Comparison of ENCODE assay signal across 7 mouse cellular contexts in genomic region chr13:95523659-95524423, GRCm38 (mm10). TPM values are rescaled to one million over a fixed set of nuclear protein-coding genes. Genes with fewer than 3 reads are reported as not detected.
DNase-seq lines count a peak whose midpoint lies in the region; ATAC-seq and TF ChIP-seq lines count a peak whose summit lies in the region.

No protein-coding gene starts in this region.

- peak overlapping the region; percentile 23; the same call in 1 of the 2 replicates for H3K9ac ChIP-seq in forebrain, embryonic 15.5 days (replicated peaks)
- no peak overlapping the region; the same call in 1 of the 2 replicates for H3K9ac ChIP-seq in hindbrain, embryonic 16.5 days (ENCODE audit: low read depth, low read length)
- no peak overlapping the region for H3K9ac ChIP-seq in liver, embryonic 11.5 days (ENCODE audit: low read depth, low read length)
- H3K9ac ChIP-seq in midbrain, postnatal 0 days (replicated peaks; ENCODE audit: low read length, poor library complexity, severe bottlenecking), result no peak overlapping the region

- H3K4me1 ChIP-seq in forebrain, embryonic 15.5 days, result peaks cover 17% of the 10 kb centered on the region
- peaks cover 12% of the 10 kb centered on the region for H3K4me1 ChIP-seq in hindbrain, embryonic 16.5 days (ENCODE audit: control insufficient read depth, insufficient read depth, low read depth, low read length)
- H3K4me1 ChIP-seq in liver, embryonic 11.5 days (replicated peaks; ENCODE audit: control insufficient read depth, insufficient read depth, low read length), result peaks cover 8% of the 10 kb centered on the region
- H3K4me1 ChIP-seq in midbrain, postnatal 0 days (ENCODE audit: insufficient read depth, low read length), result peaks cover 7% of the 10 kb centered on the region

- peak; percentile 38 for DNase-seq in ES-CJ7 (ENCODE audit: low read depth, low spot score)
- DNase-seq in adrenal gland, adult 18-20 months (ENCODE audit: low spot score in 2 of 2), result peak; percentile 29 to 31
- DNase-seq in liver, embryonic 11.5 days (ENCODE audit: low spot score), result no peak
- DNase-seq in midbrain, postnatal 0 days (ENCODE audit: low spot score), result no peak
- DNase-seq in frontal cortex, postnatal 14 days (ENCODE audit: low spot score in 2 of 2), result no peak

- no peaks in the 10 kb centered on the region for H3K9me3 ChIP-seq in forebrain, embryonic 15.5 days
- no peaks in the 10 kb centered on the region for H3K9me3 ChIP-seq in hindbrain, embryonic 16.5 days (ENCODE audit: control insufficient read depth, low read length)
- no peaks in the 10 kb centered on the region for H3K9me3 ChIP-seq in liver, embryonic 11.5 days (ENCODE audit: control insufficient read depth, low read length)
- H3K9me3 ChIP-seq in midbrain, postnatal 0 days (ENCODE audit: low read length), result no peaks in the 10 kb centered on the region

- H3K36me3 ChIP-seq in forebrain, embryonic 15.5 days, result no peaks in the 10 kb centered on the region
- no peaks in the 10 kb centered on the region for H3K36me3 ChIP-seq in hindbrain, embryonic 16.5 days (ENCODE audit: control insufficient read depth, insufficient read depth, low read length)
- no peaks in the 10 kb centered on the region for H3K36me3 ChIP-seq in liver, embryonic 11.5 days (ENCODE audit: control insufficient read depth, insufficient read depth, low read length)
- no peaks in the 10 kb centered on the region for H3K36me3 ChIP-seq in midbrain, postnatal 0 days (ENCODE audit: insufficient read depth, low read length)

- no peak for TF ChIP-seq CTCF in midbrain, postnatal 0 days (IDR thresholded peaks at IDR 0.05)

- H3K4me2 ChIP-seq in forebrain, embryonic 15.5 days (replicated peaks), result peak overlapping the region; percentile 66
- peak overlapping the region; percentile 58 for H3K4me2 ChIP-seq in hindbrain, embryonic 16.5 days (ENCODE audit: low read length)
- H3K4me2 ChIP-seq in liver, embryonic 11.5 days, result peak overlapping the region; percentile 78
- peak overlapping the region; percentile 56 for H3K4me2 ChIP-seq in midbrain, postnatal 0 days (ENCODE audit: low read depth, low read length, poor library complexity, severe bottlenecking)

- no peak overlapping the region for H3K27ac ChIP-seq in forebrain, embryonic 15.5 days (replicated peaks)
- no peak overlapping the region for H3K27ac ChIP-seq in hindbrain, embryonic 16.5 days (ENCODE audit: low read depth, low read length)
- H3K27ac ChIP-seq in liver, embryonic 11.5 days (ENCODE audit: low read depth, low read length), result no peak overlapping the region
- no peak overlapping the region for H3K27ac ChIP-seq in midbrain, postnatal 0 days (ENCODE audit: low read depth, low read length)

- peaks cover 35% of the 10 kb centered on the region for H3K27me3 ChIP-seq in forebrain, embryonic 15.5 days
- peaks cover 9% of the 10 kb centered on the region for H3K27me3 ChIP-seq in hindbrain, embryonic 16.5 days (replicated peaks; ENCODE audit: control insufficient read depth, insufficient read depth, low read length)
- H3K27me3 ChIP-seq in liver, embryonic 11.5 days (replicated peaks; ENCODE audit: control insufficient read depth, insufficient read depth, low read length), result peaks cover 59% of the 10 kb centered on the region
- H3K27me3 ChIP-seq in midbrain, postnatal 0 days (ENCODE audit: insufficient read depth, low read length), result peaks cover 13% of the 10 kb centered on the region

- H3K4me3 ChIP-seq in forebrain, embryonic 15.5 days, result peak overlapping the region; percentile 36
- H3K4me3 ChIP-seq in hindbrain, embryonic 16.5 days (ENCODE audit: low read length), result peak overlapping the region; percentile 31
- H3K4me3 ChIP-seq in liver, embryonic 11.5 days (ENCODE audit: low read depth, low read length), result peak overlapping the region; percentile 48
- peak overlapping the region; percentile 34 for H3K4me3 ChIP-seq in midbrain, postnatal 0 days (ENCODE audit: low read depth, low read length)

- ATAC-seq in forebrain, embryonic 15.5 days (replicated peaks), result peak; percentile 29; the same call in 1 of the 2 replicates
- ATAC-seq in hindbrain, embryonic 16.5 days, result peak; percentile 20; the same call in 1 of the 2 replicates
- 0 out of 2 replicates have a peak, but pooled peaks have one; percentile 20 for ATAC-seq in liver, embryonic 11.5 days (replicated peaks; ENCODE audit: low FRiP score)
- ATAC-seq in midbrain, postnatal 0 days (ENCODE audit: low FRiP score), result no peak

- 4% methylated on average over 29 of the region's 29 CpGs for WGBS in forebrain, embryonic 15.5 days
- WGBS in hindbrain, embryonic 16.5 days, result 3% methylated on average over 29 of the region's 29 CpGs
- WGBS in liver, embryonic 11.5 days, result 2% methylated on average over 29 of the region's 29 CpGs
- 7% methylated on average over 29 of the region's 29 CpGs for WGBS in midbrain, postnatal 0 days

RNA-seq across cellular contexts. Expression of gene F2rl1, which starts 1.2 kb away (rescaled TPM):
- total RNA-seq in adrenal gland, adult 18-20 months (2021), result under 1 TPM; 0.10 to 0.45 TPM
- polyA plus RNA-seq in forebrain, embryonic 15.5 days (2015; fragmentation: Nextera tagmentation; extraction: Ambion mirVana), result 0.29 TPM in 1 of 2 replicates, not detected in the other
- polyA plus RNA-seq in hindbrain, embryonic 16.5 days (2015; fragmentation: Nextera tagmentation; extraction: Ambion mirVana), result 0.08 and 0.09 TPM in 2 replicates
- 0.21 and 0.43 TPM in 2 replicates for polyA plus RNA-seq in liver, embryonic 11.5 days (2014; fragmentation: Nextera tagmentation; extraction: Ambion mirVana)
- total RNA-seq in midbrain, postnatal 0 days (2014; rRNA removed), result 0.16 and 0.19 TPM in 2 replicates
- polyA plus RNA-seq in midbrain, postnatal 0 days (2015; fragmentation: Nextera tagmentation; extraction: Ambion mirVana), result 0.21 TPM in 1 of 2 replicates, not detected in the other

RNA-seq across cellular contexts. Expression of gene S100z, which starts 45.3 kb away (rescaled TPM):
- total RNA-seq in adrenal gland, adult 18-20 months (2021), result not detected
- polyA plus RNA-seq in forebrain, embryonic 15.5 days (2015; fragmentation: Nextera tagmentation; extraction: Ambion mirVana), result not detected in 2 replicates
- polyA plus RNA-seq in hindbrain, embryonic 16.5 days (2015; fragmentation: Nextera tagmentation; extraction: Ambion mirVana), result not detected in 2 replicates
- not detected in 2 replicates for polyA plus RNA-seq in liver, embryonic 11.5 days (2014; fragmentation: Nextera tagmentation; extraction: Ambion mirVana)
- not detected in 2 replicates for total RNA-seq in midbrain, postnatal 0 days (2014; rRNA removed)
- polyA plus RNA-seq in midbrain, postnatal 0 days (2015; fragmentation: Nextera tagmentation; extraction: Ambion mirVana), result not detected in 2 replicates

Comparison
In these comparisons a context has a peak if more than half of its experiments do, and no peak if none do; other contexts are left out.
1. DNase-seq: peak in ES-CJ7 (single experiment) and adrenal gland, adult 18-20 months (2 of 2); none in liver, embryonic 11.5 days (single experiment), midbrain, postnatal 0 days (single experiment) and frontal cortex, postnatal 14 days (0 of 2).
2. Peak in every context shown above with its lines, with median percentiles within 50 percentile points of each other: H3K4me2 ChIP-seq and H3K4me3 ChIP-seq.